Mouse (Mus musculus) embryonic facial prominence, embryonic 11.5 days (tissue): ENCODE data around the gene Hoxd4. TPM values are rescaled to one million over a fixed set of nuclear protein-coding genes. Genes with fewer than 3 reads are reported as not detected.

Experiments used
- microRNA counts: library from miRNA; unstranded; fragments of <30 nt; microRNA quantifications from one replicate; lab custom pipeline; 2016
- microRNA-seq: library from miRNA; unstranded; fragments of <30 nt; microRNA quantifications from one replicate; pipeline ENCODE4, GENCODE M21; 2016; ENCODE audit warnings: borderline number of aligned reads
- polyA plus RNA-seq: library from polyadenylated mRNA; unstranded; fragments of >200 nt; fragmentation: Nextera tagmentation; extraction: Ambion mirVana; gene quantifications from 2 replicates; pipeline ENCODE4 v1.2.1, GENCODE M21; 2014

Gene Hoxd4
- polyA plus RNA-seq, 1 experiment from 2014 or later, result 0.18 TPM

MicroRNAs within 50 kb of the gene (microRNA counts, 519-probe panel; counts per million panel counts)
- microRNA mmu-miR-10b (lab: Ali Mortazavi, UCI), result 2,550 counts per million, percentile 24 among the panel's probes with 10 or more counts

Small RNA genes lying within 50 kb of the gene (microRNA-seq; reads per million reads assigned to microRNA genes)
- gene Gm44463 (not detected), gene Mir10b (1,016 reads per million, percentile 71 among the genes with 10 or more reads in this experiment)

Other genes with a start within 250 kb of the Hoxd4 start
- 39.6 and 42.1 TPM in 2 replicates for gene Lnpk, start 132.5 kb upstream of the Hoxd4 start, polyA plus RNA-seq
- gene Evx2, start 52.4 kb upstream of the Hoxd4 start, polyA plus RNA-seq, result 0.08 and 0.10 TPM in 2 replicates
- not detected in 2 replicates for gene Hoxd13, start 43.6 kb upstream of the Hoxd4 start, polyA plus RNA-seq
- gene Hoxd12, start 36.9 kb upstream of the Hoxd4 start, polyA plus RNA-seq, result not detected in 2 replicates
- gene Hoxd11, start 32.4 kb upstream of the Hoxd4 start, polyA plus RNA-seq, result not detected in 2 replicates
- not detected in 2 replicates for gene Hoxd10, start 20.0 kb upstream of the Hoxd4 start, polyA plus RNA-seq
- gene Hoxd9, start 14.2 kb upstream of the Hoxd4 start, polyA plus RNA-seq, result 0.10 TPM in 1 of 2 replicates, not detected in the other
- 0.18 and 0.71 TPM in 2 replicates for gene Hoxd8, start 7.3 kb upstream of the Hoxd4 start, polyA plus RNA-seq
- gene Hoxd3, start within 50 bp of the Hoxd4 start, polyA plus RNA-seq, result 2.7 and 2.9 TPM in 2 replicates
- gene Gm28230, start 14.8 kb downstream of the Hoxd4 start, polyA plus RNA-seq, result not detected in 2 replicates
- gene Hoxd1, start 51.1 kb downstream of the Hoxd4 start, polyA plus RNA-seq, result 0.47 and 0.80 TPM in 2 replicates
- gene Mtx2, start 113.9 kb downstream of the Hoxd4 start, polyA plus RNA-seq, result 146 and 147 TPM in 2 replicates